Mouse (Mus musculus): ENCODE results near the gene Uso1. TPM values are rescaled to one million over a fixed set of nuclear protein-coding genes. Genes with fewer than 3 reads are reported as not detected.
"Not testable (repeated sequence)": the region's sequence is repeated elsewhere in the genome, so short reads cannot be mapped to it uniquely, and the experiment has no call there.

The Uso1 gene
- polyA plus RNA-seq, 1 experiment from 2014 or later: 26.7 TPM

GRCm38 (mm10) chr5:92130040-92130682 lies 7.6 kb upstream of the Uso1 start:
- Histone ChIP-seq H3K9me3 (replicated peaks; ENCODE audit: control insufficient read depth, low read length) (no peaks in the 10 kb centered on the region), H3K4me2 (no peak overlapping the region), H3K4me1 (ENCODE audit: control insufficient read depth, insufficient read depth, low read length) (peaks cover 15% of the 10 kb centered on the region; the same call in 1 of the 2 replicates), H3K36me3 (ENCODE audit: control insufficient read depth, insufficient read depth, low read length) (no peaks in the 10 kb centered on the region), H3K27me3 (ENCODE audit: control insufficient read depth, insufficient read depth, low read length) (no peaks in the 10 kb centered on the region), H3K27ac (ENCODE audit: low read depth, low read length) (no peak overlapping the region), H3K9ac (ENCODE audit: low read depth, low read length) (no peak overlapping the region), H3K4me3 (ENCODE audit: low read depth, low read length) (no peak overlapping the region)
- 88% methylated on average over 6 of the region's 6 CpGs for WGBS (ENCODE audit: insufficient replicate concordance)
- no peak for ATAC-seq (replicated peaks; ENCODE audit: insufficient number of reproducible peaks, low FRiP score, low TSS enrichment)

- ATAC-seq (replicated peaks; ENCODE audit: insufficient number of reproducible peaks, low FRiP score, low TSS enrichment): no peak
- H3K27ac ChIP-seq (ENCODE audit: low read depth, low read length): no peak overlapping the region
- peaks cover 15% of the 10 kb centered on the region; the same call in 1 of the 2 replicates for H3K4me1 ChIP-seq (ENCODE audit: control insufficient read depth, insufficient read depth, low read length)
- no peaks in the 10 kb centered on the region for H3K27me3 ChIP-seq (ENCODE audit: control insufficient read depth, insufficient read depth, low read length)
- no peak overlapping the region for H3K4me3 ChIP-seq (ENCODE audit: low read depth, low read length)
- H3K4me2 ChIP-seq: no peak overlapping the region
- H3K9me3 ChIP-seq (replicated peaks; ENCODE audit: control insufficient read depth, low read length): no peaks in the 10 kb centered on the region
- H3K9ac ChIP-seq (ENCODE audit: low read depth, low read length): no peak overlapping the region
- 95% methylated on average over 4 of the region's 4 CpGs for WGBS (ENCODE audit: insufficient replicate concordance)
- no peaks in the 10 kb centered on the region for H3K36me3 ChIP-seq (ENCODE audit: control insufficient read depth, insufficient read depth, low read length)
These were observed 5.6 kb upstream of the Uso1 start for GRCm38 (mm10) chr5:92132127-92132526.

GRCm38 (mm10) chr5:92133006-92133405 lies 4.7 kb upstream of the Uso1 start:
- H3K4me1 ChIP-seq (ENCODE audit: control insufficient read depth, insufficient read depth, low read length): peaks cover 11% of the 10 kb centered on the region; the same call in 1 of the 2 replicates
- not testable (repeated sequence) for H3K9me3 ChIP-seq (replicated peaks; ENCODE audit: control insufficient read depth, low read length); H3K27ac ChIP-seq (ENCODE audit: low read depth, low read length); H3K4me2 ChIP-seq; H3K9ac ChIP-seq (ENCODE audit: low read depth, low read length); H3K27me3 ChIP-seq (ENCODE audit: control insufficient read depth, insufficient read depth, low read length); H3K36me3 ChIP-seq (ENCODE audit: control insufficient read depth, insufficient read depth, low read length); ATAC-seq (replicated peaks; ENCODE audit: insufficient number of reproducible peaks, low FRiP score, low TSS enrichment); H3K4me3 ChIP-seq (ENCODE audit: low read depth, low read length)
- WGBS (ENCODE audit: insufficient replicate concordance): 68% methylated on average over 4 of the region's 4 CpGs

GRCm38 (mm10) chr5:92134934-92135333 lies 2.8 kb upstream of the Uso1 start:
- WGBS (ENCODE audit: insufficient replicate concordance): 79% methylated on average over 3 of the region's 3 CpGs
- Histone ChIP-seq H3K9ac (ENCODE audit: low read depth, low read length) (no peak overlapping the region), H3K4me3 (ENCODE audit: low read depth, low read length) (no peak overlapping the region), H3K4me2 (no peak overlapping the region), H3K9me3 (replicated peaks; ENCODE audit: control insufficient read depth, low read length) (no peaks in the 10 kb centered on the region), H3K4me1 (ENCODE audit: control insufficient read depth, insufficient read depth, low read length) (peaks cover 18% of the 10 kb centered on the region), H3K27ac (ENCODE audit: low read depth, low read length) (no peak overlapping the region), H3K27me3 (ENCODE audit: control insufficient read depth, insufficient read depth, low read length) (no peaks in the 10 kb centered on the region), H3K36me3 (ENCODE audit: control insufficient read depth, insufficient read depth, low read length) (no peaks in the 10 kb centered on the region)
- no peak for ATAC-seq (replicated peaks; ENCODE audit: insufficient number of reproducible peaks, low FRiP score, low TSS enrichment)

- H3K4me2 ChIP-seq: peak overlapping the region; percentile 76
- ATAC-seq (replicated peaks; ENCODE audit: insufficient number of reproducible peaks, low FRiP score, low TSS enrichment): no peak
- peak overlapping the region; percentile 92 for H3K4me3 ChIP-seq (ENCODE audit: low read depth, low read length)
- no peak overlapping the region for H3K9ac ChIP-seq (ENCODE audit: low read depth, low read length)
- H3K27me3 ChIP-seq (ENCODE audit: control insufficient read depth, insufficient read depth, low read length): no peaks in the 10 kb centered on the region
- no peaks in the 10 kb centered on the region for H3K9me3 ChIP-seq (replicated peaks; ENCODE audit: control insufficient read depth, low read length)
- H3K36me3 ChIP-seq (ENCODE audit: control insufficient read depth, insufficient read depth, low read length): no peaks in the 10 kb centered on the region
- H3K27ac ChIP-seq (ENCODE audit: low read depth, low read length): no peak overlapping the region
- H3K4me1 ChIP-seq (ENCODE audit: control insufficient read depth, insufficient read depth, low read length): peaks cover 19% of the 10 kb centered on the region
- WGBS (ENCODE audit: insufficient replicate concordance): 62% methylated on average over 9 of the region's 9 CpGs
These were observed 1.1 kb upstream of the Uso1 start for GRCm38 (mm10) chr5:92136536-92137238.

GRCm38 (mm10) chr5:92138093-92138621 lies 419 bp downstream of the Uso1 start:
- WGBS (ENCODE audit: insufficient replicate concordance): under 1% methylated on average over 36 of the region's 43 CpGs
- Histone ChIP-seq H3K4me2 (peak overlapping the region; percentile 76), H3K36me3 (ENCODE audit: control insufficient read depth, insufficient read depth, low read length) (no peaks in the 10 kb centered on the region)

GRCm38 (mm10) chr5:92139191-92139590 lies 1.5 kb downstream of the Uso1 start:
- H3K4me3 ChIP-seq (ENCODE audit: low read depth, low read length): peak overlapping the region; percentile 92
- H3K9ac ChIP-seq (ENCODE audit: low read depth, low read length): peak overlapping the region; percentile 34
- no peaks in the 10 kb centered on the region for H3K9me3 ChIP-seq (replicated peaks; ENCODE audit: control insufficient read depth, low read length)
- H3K4me1 ChIP-seq (ENCODE audit: control insufficient read depth, insufficient read depth, low read length): peaks cover 25% of the 10 kb centered on the region
- peak overlapping the region; percentile 76 for H3K4me2 ChIP-seq
- H3K27ac ChIP-seq (ENCODE audit: low read depth, low read length): no peak overlapping the region
- no peaks in the 10 kb centered on the region for H3K27me3 ChIP-seq (ENCODE audit: control insufficient read depth, insufficient read depth, low read length)
- no peaks in the 10 kb centered on the region for H3K36me3 ChIP-seq (ENCODE audit: control insufficient read depth, insufficient read depth, low read length)
- ATAC-seq (replicated peaks; ENCODE audit: insufficient number of reproducible peaks, low FRiP score, low TSS enrichment): no peak
- WGBS (ENCODE audit: insufficient replicate concordance): 11% methylated on average over 1 of the region's 1 CpGs

More at GRCm38 (mm10) chr5:92138093-92138621, 419 bp downstream of the Uso1 start:
- H3K4me3 ChIP-seq (ENCODE audit: low read depth, low read length): peak overlapping the region; percentile 92
- H3K27ac ChIP-seq (ENCODE audit: low read depth, low read length): peak overlapping the region; percentile 79
- peaks cover 20% of the 10 kb centered on the region for H3K4me1 ChIP-seq (ENCODE audit: control insufficient read depth, insufficient read depth, low read length)
- H3K27me3 ChIP-seq (ENCODE audit: control insufficient read depth, insufficient read depth, low read length): no peaks in the 10 kb centered on the region
- peak overlapping the region; percentile 91 for H3K9ac ChIP-seq (ENCODE audit: low read depth, low read length)
- H3K9me3 ChIP-seq (replicated peaks; ENCODE audit: control insufficient read depth, low read length): no peaks in the 10 kb centered on the region
- ATAC-seq (replicated peaks; ENCODE audit: insufficient number of reproducible peaks, low FRiP score, low TSS enrichment): peak; percentile 75

GRCm38 (mm10) chr5:92141696-92142095 lies 4.0 kb downstream of the Uso1 start:
- no peaks in the 10 kb centered on the region for H3K27me3 ChIP-seq (ENCODE audit: control insufficient read depth, insufficient read depth, low read length)
- no peaks in the 10 kb centered on the region for H3K36me3 ChIP-seq (ENCODE audit: control insufficient read depth, insufficient read depth, low read length)
- 79% methylated on average over 5 of the region's 5 CpGs for WGBS (ENCODE audit: insufficient replicate concordance)
- no peak overlapping the region for H3K4me2 ChIP-seq
- no peak overlapping the region for H3K27ac ChIP-seq (ENCODE audit: low read depth, low read length)
- no peak overlapping the region for H3K4me3 ChIP-seq (ENCODE audit: low read depth, low read length)
- H3K9me3 ChIP-seq (replicated peaks; ENCODE audit: control insufficient read depth, low read length): no peaks in the 10 kb centered on the region
- no peak overlapping the region for H3K9ac ChIP-seq (ENCODE audit: low read depth, low read length)
- no peak for ATAC-seq (replicated peaks; ENCODE audit: insufficient number of reproducible peaks, low FRiP score, low TSS enrichment)
- peaks cover 26% of the 10 kb centered on the region for H3K4me1 ChIP-seq (ENCODE audit: control insufficient read depth, insufficient read depth, low read length)

Measured in heart, embryonic 11.5 days (tissue).